Mouse (Mus musculus) frontal cortex, postnatal 25 days (tissue): ENCODE data around the gene Foxred2.

Source experiments
- DNase-seq, 2 experiments: peaks; one replicate each; pipeline ENCODE4 v3.0.0; 2022; ENCODE audit warnings: low spot score in 2 of 2

Gene Foxred2

DNA sequence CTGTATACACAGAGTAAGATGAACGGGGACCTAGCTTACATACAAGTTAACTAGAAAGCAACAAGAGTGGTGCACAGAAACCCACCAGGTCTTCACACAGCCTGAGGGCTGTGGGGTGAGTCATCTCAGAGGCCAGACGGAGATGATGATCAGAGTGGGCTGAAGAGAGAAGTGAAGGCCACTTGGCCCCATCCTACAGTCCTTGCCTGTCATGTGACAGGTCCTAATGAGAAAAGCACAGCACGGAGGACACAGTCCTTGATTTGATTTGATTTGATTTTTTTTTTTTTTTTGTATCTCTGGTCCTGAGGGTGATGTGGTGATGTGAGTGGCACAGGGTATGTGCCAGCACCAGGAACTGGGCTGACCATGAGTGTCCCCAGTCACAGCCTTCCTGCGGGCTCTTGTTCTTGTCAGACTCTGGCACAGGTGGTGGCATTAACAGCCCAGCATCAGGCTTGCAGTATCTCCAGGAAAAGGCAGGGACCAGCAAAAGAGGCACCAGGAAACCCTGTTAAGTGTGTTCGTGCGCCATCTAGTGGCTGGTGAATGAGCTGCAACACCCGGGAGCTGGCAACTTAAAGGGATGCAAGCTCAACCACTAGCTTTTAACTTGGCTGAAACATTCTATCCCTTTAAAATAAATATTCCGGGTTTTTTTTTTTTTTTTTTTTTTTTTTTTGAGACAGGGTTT lies 39.5 kb downstream of the Foxred2 start:
- DNase-seq: peak; percentile 91 to 94

DNA sequence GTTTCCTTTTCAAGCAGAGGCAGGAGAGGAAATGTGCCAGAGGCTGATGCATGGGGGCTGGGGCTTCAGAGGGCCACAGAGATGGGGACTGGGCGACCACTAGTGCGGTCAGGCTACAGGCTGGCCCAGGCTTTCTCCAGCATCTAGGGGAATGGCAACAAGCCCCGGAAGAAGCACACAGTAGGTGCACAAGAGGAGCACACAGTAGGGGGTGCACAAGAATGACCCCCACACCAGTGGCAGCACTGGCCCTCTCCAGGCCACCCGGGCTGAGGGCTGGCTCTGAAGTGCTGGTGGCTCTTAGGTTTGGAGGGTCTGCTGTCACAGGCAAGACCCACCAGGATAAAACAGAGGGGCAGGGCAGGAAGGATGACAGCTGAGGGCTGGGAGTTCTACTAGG lies 41.2 kb downstream of the Foxred2 start:
- DNase-seq: no peak

DNA sequence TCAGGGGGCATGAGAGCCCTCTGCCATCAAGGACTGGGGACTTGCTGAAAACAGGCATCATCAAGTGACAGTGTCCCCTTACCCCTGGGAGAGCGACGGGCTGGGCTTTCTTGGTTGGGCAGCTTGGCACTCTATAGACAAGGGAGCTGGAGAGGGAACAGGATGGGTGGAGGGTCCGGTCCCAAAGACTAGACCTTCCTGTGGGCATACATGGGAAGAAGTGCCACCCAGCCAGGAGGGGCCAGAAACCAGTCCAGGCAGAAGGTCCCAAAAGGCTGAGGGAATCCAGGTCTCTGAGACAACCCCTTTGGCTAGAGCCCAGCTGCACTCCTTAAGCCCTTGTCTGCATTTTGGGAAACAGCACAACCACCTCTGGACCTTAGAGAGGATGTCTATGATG lies 42.0 kb downstream of the Foxred2 start:
- DNase-seq: no peak

DNA sequence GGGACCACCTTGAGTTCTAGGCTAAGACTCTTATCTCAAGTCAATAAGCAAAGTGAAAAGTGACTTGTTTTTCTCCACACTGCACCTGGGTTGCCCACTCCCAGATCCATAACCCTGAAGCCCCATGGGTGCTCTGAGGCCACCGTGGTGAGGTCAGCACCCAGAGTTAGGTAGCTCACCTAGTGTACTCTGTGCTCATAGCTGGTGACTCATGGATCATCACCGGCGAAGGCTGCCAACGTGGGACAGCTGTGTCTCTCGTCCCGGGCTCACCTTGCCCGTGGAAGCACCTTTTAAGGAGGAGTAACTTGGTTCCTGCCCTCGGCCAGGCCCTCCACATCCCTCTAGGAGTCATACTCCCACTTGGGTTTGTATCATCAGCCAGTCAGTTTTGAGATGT lies 43.5 kb downstream of the Foxred2 start:
- no peak for DNase-seq

DNA sequence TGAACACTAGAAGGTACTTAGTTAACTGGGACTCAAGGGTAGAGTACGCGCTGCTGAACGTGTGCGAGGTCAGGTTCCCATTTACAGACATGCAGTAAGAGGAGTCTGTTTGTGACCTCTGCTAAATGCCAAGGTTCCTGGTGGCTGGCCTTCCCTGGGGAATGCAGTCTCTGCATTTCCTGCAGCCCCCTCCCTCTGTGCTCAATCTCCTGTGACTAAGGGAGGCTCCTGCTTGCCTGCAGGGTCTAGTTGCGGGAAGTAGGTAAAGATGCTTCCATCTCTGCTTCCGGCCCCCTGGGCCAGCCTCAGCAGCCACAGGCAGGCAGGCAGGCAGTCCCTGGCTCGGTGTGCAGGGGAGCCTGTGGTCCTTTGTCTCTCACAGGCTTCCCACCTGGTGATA lies 43.9 kb downstream of the Foxred2 start:
- DNase-seq: no peak

DNA sequence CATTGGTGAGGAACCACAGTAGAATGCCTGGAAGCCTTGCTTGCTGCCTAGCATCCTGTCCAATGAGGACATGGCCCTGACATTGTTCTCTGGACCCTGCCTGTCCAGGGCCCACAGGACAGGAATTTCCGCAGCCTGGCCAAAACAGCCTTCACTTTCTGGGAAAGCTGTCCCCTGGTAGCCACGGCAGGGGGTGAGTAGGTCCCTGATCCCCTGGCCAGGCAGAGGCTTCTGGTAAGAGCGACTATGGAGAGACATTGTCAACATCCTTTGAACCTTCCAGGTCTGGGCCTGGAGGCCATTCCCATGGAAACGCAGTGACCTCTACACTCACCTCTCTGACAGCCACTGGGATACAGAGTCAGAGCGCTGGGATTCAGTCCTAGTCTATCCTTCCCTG lies 44.5 kb downstream of the Foxred2 start:
- no peak for DNase-seq

DNA sequence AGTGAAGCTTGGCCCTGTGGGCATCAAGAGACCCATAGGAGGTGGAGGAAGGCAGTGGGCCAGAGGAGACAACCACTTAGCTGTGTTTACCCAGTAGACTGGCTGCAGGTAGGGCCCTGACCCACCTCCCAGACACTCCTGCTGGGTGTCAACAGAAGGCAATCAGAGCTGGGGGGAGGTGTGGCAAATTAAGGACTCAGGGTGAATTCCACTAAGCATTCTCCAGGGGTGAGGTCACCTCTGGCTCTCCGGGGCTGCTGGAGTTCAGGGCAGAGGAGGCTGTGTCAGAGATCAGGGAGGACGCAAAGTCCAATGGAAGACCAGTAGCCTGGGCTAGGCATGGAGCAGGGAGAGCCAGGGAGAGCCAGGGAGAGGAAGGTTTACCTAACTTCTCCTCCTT lies 45.5 kb downstream of the Foxred2 start:
- no peak for DNase-seq

DNA sequence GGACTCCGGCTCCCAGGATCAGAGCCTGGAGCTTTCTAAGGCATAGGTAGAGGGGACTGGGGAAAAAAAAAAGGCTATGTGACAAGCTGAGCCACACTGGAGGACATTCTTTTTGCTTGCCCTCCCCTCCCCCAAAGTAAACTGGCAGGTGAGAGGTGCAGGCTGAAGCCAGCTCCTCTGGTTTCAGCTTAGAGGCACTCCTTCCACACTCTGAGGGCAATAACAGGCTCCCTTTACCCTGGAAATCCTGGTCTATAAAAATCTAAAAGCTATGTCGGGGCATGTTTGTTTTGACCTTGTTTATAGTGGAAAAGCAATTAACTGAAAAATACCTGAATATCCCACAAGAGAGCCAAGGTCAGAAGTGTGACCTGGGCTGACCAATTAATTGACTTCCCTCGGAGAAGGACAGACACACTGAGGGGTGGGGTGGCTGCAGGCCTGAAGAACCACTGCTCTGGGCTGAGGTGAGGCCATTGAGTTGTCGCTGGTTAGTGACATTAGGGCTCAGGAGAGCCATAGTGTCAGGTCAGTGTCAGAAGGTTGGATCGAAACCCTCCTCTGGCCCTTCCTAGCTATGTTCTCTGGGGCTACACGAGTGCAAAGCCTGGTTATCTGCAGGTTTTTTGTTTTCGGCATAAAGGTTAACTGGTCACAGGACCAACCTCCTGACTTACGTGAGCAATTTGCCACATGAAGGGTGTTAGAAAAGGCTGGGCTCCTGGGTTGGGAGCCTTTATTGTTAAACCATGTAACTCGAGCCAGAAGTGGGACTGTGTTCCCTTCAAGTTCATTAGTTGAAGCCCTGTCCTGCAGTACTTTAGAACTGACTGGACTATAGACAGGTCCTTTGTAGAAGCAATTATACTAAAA lies 48.6 kb downstream of the Foxred2 start:
- no peak for DNase-seq

DNA sequence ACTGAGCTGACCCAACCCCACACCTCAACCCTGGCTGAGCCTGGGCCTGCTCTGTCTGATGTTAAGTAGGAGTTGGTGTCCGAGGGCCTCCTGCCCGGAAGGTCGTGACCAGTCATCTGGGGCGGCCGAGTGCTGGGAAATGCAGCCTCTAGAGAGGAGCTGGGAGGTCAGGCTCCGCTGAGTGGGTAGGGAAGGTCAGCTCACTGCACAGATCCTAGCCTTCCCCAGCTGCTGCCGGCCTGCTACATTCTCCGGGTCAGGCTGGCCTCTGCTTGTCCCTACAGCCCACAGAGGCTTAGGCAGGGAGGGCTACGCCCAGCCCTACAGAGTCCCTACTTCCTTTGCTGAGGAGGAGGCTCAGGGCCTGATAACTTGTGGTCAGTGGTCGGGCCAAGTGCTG lies 50.0 kb downstream of the Foxred2 start:
- no peak for DNase-seq

DNA sequence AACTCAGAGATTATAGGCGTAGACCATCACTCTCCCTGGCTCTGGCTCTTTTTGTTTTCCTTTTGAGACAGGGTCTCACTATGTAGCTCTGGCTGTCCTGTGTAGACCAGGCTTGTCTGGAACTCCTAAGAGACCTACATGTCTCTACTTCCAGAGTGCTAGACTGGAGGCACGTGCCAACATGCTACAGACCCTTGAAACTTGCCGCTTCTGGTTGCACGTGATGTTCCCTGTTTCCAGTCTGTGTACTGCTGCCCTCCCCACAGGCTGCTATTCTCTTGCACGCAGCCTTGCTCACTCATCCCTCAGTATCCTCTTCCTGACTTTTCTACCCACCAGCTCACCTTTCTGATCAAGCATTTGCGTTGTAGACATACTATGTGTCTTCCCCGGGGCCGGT lies 50.4 kb downstream of the Foxred2 start:
- no peak for DNase-seq

DNA sequence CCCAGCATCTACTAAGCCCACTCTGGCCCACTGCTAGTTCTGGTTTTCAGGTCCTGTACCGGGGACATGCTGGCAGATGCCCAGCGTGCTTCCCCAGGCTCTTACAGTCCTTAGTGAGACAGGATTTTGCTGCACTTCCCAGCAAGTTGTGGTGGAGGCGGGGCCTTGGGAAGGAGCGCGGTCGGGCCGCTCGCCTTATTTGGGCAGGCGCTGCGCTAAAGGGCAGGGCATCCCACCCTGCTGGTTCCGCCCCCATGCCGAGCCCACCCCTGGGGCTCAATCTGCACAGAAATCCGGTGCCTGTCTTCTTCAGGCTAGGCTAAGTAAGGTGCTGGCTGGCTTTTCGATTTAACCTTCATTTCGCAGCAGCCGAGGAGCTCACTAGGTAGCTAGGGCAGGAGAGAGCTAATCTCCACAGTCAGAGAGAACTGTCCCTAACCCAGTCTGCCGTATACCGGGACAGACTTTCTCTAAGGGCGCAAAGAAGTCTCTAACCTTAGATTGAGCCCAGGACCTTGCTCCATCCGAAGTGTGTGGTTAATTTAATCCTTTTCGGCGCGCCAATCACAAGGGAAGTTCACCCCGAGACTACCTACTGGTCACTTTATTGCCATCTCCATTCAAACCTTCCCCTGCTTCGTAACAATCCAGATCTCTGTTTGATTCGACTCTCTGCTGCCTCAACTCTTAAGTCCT lies 51.1 kb downstream of the Foxred2 start:
- DNase-seq: no peak

DNA sequence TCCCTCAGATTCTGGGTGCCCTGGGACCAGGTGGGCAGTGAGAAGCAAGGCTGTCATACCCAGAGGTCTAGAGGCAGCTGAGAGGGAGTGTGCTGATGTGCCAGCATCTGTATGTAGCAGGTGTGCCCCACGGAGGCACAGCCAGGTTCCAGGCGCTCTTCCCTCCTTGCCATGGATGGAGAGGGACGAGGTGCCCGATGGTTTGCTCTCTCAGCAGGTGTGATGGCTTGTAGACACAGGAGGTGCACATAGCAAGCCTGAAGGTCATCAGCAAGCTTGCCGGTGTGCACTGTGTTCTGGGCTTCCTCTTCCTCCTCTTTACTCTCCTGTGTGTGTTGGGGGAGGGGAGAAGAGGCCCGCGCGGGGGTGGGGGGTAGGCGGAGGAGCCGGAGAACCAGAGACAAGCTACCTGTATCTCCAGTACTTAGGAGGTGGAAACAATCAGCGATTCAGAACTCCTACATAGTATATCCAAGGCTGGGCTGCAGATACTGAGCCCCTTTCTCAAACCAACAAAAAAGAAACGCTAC lies 52.1 kb downstream of the Foxred2 start:
- DNase-seq: no peak

DNA sequence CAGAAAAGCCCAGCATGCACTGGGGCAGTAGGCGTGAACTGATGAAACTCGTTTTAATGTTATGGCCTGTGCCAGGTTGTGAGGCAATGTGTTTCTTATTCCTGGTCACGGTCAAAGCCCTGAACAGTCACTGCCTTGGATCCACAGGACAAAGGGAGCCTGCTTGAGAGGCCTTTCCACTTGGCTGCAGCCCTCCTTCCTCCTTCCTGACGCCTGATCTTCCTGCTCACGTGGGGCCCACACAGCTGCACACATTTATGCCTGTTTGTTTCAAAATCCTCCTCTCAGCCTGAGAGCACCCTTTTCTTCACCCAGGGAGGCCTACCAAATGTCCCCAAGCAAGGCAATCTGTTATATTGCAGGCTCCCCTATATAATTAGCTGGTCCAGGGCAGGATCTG lies 53.3 kb downstream of the Foxred2 start:
- no peak for DNase-seq

DNA sequence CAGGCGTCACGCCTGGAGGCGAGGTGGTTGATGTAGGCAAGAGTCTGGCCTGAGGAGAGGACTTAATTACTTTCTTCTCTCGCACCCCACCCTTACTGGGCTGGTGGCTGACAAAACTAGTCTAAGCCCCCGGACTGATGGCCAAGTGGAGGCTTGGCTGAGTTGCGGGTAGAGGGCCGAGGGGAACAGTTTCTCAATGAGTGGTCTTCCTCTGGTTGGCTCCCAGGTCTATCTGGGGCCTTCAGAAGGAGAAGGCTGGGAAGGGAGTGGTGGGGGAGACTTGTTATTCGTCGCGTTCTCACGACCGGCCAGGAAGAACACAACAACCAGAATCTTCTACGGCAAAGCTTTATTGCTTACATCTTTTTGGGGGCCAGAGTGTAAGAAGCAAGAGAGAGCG lies 61.6 kb downstream of the Foxred2 start:
- DNase-seq: no peak

DNA sequence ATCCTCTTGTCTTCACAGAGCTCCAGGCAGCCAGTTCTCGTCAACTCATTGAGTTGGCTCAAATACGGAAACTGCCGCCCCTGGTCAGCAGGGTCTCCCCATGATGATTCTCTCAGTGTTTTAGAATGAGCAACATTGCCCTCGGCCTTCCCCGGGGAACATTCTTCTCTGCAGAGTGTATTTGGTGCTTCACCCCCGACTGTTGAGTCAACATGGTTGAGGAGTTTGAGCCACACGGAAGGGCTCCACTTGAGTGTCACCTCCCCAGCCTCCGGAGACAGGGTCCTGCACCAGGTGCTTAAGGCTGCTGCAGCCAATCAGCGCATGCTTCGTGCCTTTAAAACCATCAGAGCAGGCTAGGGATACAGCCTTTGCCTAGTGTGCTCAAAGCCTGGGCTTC lies 63.2 kb downstream of the Foxred2 start:
- DNase-seq: no peak

DNA sequence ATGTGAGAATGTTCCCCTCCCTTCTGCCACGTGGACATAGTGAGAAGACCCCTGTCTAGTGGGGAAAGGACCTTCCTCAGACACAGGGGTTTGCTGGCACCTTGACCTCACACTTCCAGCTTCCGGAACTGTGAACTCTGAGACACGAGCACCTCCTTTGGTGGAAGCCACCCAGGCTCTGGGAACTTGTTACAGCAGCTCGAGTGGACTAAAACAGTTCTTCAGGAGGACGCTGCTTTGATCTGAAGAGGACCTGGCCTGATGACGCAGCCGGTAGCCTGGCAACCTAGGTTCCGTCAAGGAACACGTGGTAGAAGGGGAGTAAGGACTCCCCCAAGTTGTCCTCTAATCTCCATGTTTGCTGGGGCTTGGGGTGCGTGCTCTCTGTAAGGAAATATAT lies 64.1 kb downstream of the Foxred2 start:
- no peak for DNase-seq

DNA sequence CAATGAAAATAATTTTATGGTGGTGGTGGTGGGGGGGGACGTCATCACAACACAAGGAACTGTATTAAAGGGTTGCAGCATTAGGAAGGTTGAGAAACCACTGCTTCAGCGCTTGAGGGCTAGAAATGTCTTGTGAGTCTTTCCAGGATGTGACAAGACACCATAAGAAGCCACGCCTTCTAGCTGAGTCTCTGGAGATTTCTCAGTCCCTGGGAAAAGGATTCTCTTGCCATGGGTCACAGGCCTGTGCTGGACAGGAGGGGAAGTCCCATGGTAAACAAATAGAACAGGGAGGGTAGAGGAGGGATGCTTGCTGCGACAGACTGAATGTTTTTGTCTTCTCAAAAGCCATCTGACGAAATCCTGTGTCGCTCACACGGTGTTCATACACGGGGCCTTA lies 64.8 kb downstream of the Foxred2 start:
- no peak for DNase-seq
